Mouse (Mus musculus) G1E (cell line): ENCODE measurements around the gene Igfbp2. TPM values are rescaled to one million over a fixed set of nuclear protein-coding genes. Genes with fewer than 3 reads are reported as not detected.

Experiments
- ATAC-seq: 2 replicates; pipeline ENCODE4 v1.8.0; 2016; ENCODE audit warnings: mild to moderate bottlenecking; ENCODE audit not compliant: insufficient number of reproducible peaks, poor library complexity, low FRiP score, severe bottlenecking; ENCODE audit errors: extremely low read depth
- DNase-seq: peaks from one replicate; pipeline ENCODE4 v3.0.0; 2012; ENCODE audit warnings: low spot score
- H3K27me3 ChIP-seq: 2 replicates; pipeline ENCODE4 v1.6.1; 2012; ENCODE audit warnings: mild to moderate bottlenecking, low read length, inconsistent platforms; ENCODE audit not compliant: insufficient read depth
- H3K36me3 ChIP-seq: replicated peaks from 2 replicates; pipeline ENCODE3; 2012; ENCODE audit warnings: mild to moderate bottlenecking, inconsistent platforms
- H3K4me1 ChIP-seq: 2 replicates; pipeline ENCODE4 v1.6.1; 2012; ENCODE audit warnings: low read depth, low read length, inconsistent platforms, mixed read lengths; ENCODE audit not compliant: insufficient read depth
- H3K4me3 ChIP-seq: 2 replicates; pipeline ENCODE4 v1.5.1; 2012; ENCODE audit warnings: low read depth, mild to moderate bottlenecking, inconsistent platforms, low read length, moderate library complexity, mixed read lengths
- H3K9me3 ChIP-seq: replicated peaks from 2 replicates; pipeline ENCODE4 v1.6.1; 2012; ENCODE audit warnings: inconsistent platforms
- CTCF ChIP-seq: IDR thresholded peaks from 2 replicates; pipeline ENCODE4 v1.5.1; 2012; ENCODE audit warnings: low read depth, low read length, inconsistent platforms, mixed read lengths
- GATA1 ChIP-seq: IDR thresholded peaks from 2 replicates; pipeline ENCODE4 v1.6.1; 2012; ENCODE audit warnings: borderline replicate concordance, low read length, inconsistent platforms, mixed read lengths
- GATA2 ChIP-seq: IDR thresholded peaks from 2 replicates; pipeline ENCODE4 v1.6.1; 2012; ENCODE audit warnings: low read depth, low read length, inconsistent platforms, borderline replicate concordance
- POLR2AphosphoS5 ChIP-seq: IDR thresholded peaks from 2 replicates; pipeline ENCODE4 v1.6.1; 2012; ENCODE audit warnings: low read depth, low read length, inconsistent platforms; ENCODE audit not compliant: insufficient replicate concordance
- TAL1 ChIP-seq: conservative IDR thresholded peaks from 2 replicates; pipeline ENCODE4 v1.6.1; 2012; ENCODE audit warnings: low read depth, low read length, inconsistent platforms, mixed read lengths
- polyA plus RNA-seq: library from polyadenylated mRNA; stranded (reverse); fragments of >175 nt; gene quantifications from 2 replicates; pipeline ENCODE4 v1.2.3, GENCODE M21; 2012
- total RNA-seq, 2 experiments: library from RNA; stranded (forward) in 1 of 2; stranded (reverse) in 1 of 2; fragments of 200-1000 nt in 1 of 2; fragments of >200 nt in 1 of 2; fragmentation: Nextera tagmentation in 1 of 2; gene quantifications; 2 replicates each; pipeline ENCODE4 v1.2.3; 2014 to 2017

Gene Igfbp2
- total and polyA plus RNA-seq, 3 experiments: 0.55 TPM; not detected in 2

GRCm38 (mm10) chr1:72854337-72855237 lies 30.3 kb downstream of the Igfbp2 start:
- Histone ChIP-seq H3K4me3 (no peak overlapping the region), H3K27me3 (peaks cover 20% of the 10 kb centered on the region; the same call in 1 of the 2 replicates), H3K4me1 (no peaks in the 10 kb centered on the region), H3K36me3 (no peaks in the 10 kb centered on the region), H3K9me3 (no peaks in the 10 kb centered on the region)
- ATAC-seq (0 out of 2 replicates have a peak, but pooled peaks have one; percentile 28), DNase-seq (peak; percentile 58)
- TF ChIP-seq CTCF: peak; percentile 96
- TF ChIP-seq TAL1: no peak

- H3K4me3 ChIP-seq: no peak overlapping the region
- DNase-seq (no peak), ATAC-seq (no peak)
These were observed 31.4 kb downstream of the Igfbp2 start for GRCm38 (mm10) chr1:72855729-72856128.

GRCm38 (mm10) chr1:72856209-72856909 lies 32.1 kb downstream of the Igfbp2 start:
- peaks cover 19% of the 10 kb centered on the region; the same call in 1 of the 2 replicates for H3K27me3 ChIP-seq
- no peak for ATAC-seq
- no peaks in the 10 kb centered on the region for H3K4me1 ChIP-seq
- H3K36me3 ChIP-seq: no peaks in the 10 kb centered on the region
- no peaks in the 10 kb centered on the region for H3K9me3 ChIP-seq
- no peak overlapping the region for H3K4me3 ChIP-seq
- TF ChIP-seq POLR2AphosphoS5 (no peak), TAL1 (no peak), GATA1 (no peak), GATA2 (no peak), CTCF (no peak)
- no peak for DNase-seq

More at GRCm38 (mm10) chr1:72855729-72856128, 31.4 kb downstream of the Igfbp2 start:
- TF ChIP-seq GATA1 (no peak), GATA2 (no peak), POLR2AphosphoS5 (no peak), CTCF (no peak), TAL1 (no peak)
- Histone ChIP-seq H3K36me3 (no peaks in the 10 kb centered on the region), H3K4me1 (no peaks in the 10 kb centered on the region), H3K27me3 (peaks cover 19% of the 10 kb centered on the region; the same call in 1 of the 2 replicates), H3K9me3 (no peaks in the 10 kb centered on the region)

GRCm38 (mm10) chr1:72857142-72857541 lies 32.8 kb downstream of the Igfbp2 start:
- no peak overlapping the region for H3K4me3 ChIP-seq
- peaks cover 16% of the 10 kb centered on the region; the same call in 1 of the 2 replicates for H3K27me3 ChIP-seq
- H3K36me3 ChIP-seq: no peaks in the 10 kb centered on the region
- no peaks in the 10 kb centered on the region for H3K9me3 ChIP-seq
- DNase-seq (no peak), ATAC-seq (no peak)
- no peak for TF ChIP-seq CTCF
- no peak for TF ChIP-seq POLR2AphosphoS5
- TF ChIP-seq GATA1: no peak
- TF ChIP-seq GATA2: no peak
- no peaks in the 10 kb centered on the region for H3K4me1 ChIP-seq

GRCm38 (mm10) chr1:72857631-72858030 lies 33.3 kb downstream of the Igfbp2 start:
- DNase-seq (no peak), ATAC-seq (no peak)
- Histone ChIP-seq H3K9me3 (no peaks in the 10 kb centered on the region), H3K27me3 (peaks cover 17% of the 10 kb centered on the region; the same call in 1 of the 2 replicates), H3K4me1 (no peaks in the 10 kb centered on the region), H3K4me3 (no peak overlapping the region), H3K36me3 (no peaks in the 10 kb centered on the region)
- TF ChIP-seq TAL1 (no peak), POLR2AphosphoS5 (no peak), GATA1 (no peak), GATA2 (no peak), CTCF (no peak)

GRCm38 (mm10) chr1:72858286-72858685 lies 34.0 kb downstream of the Igfbp2 start:
- peaks cover 17% of the 10 kb centered on the region; the same call in 1 of the 2 replicates for H3K27me3 ChIP-seq
- no peaks in the 10 kb centered on the region for H3K9me3 ChIP-seq
- DNase-seq: no peak
- H3K4me3 ChIP-seq: no peak overlapping the region
- H3K4me1 ChIP-seq: no peaks in the 10 kb centered on the region
- TF ChIP-seq GATA1 (no peak), GATA2 (no peak), POLR2AphosphoS5 (no peak), TAL1 (no peak), CTCF (no peak)
- H3K36me3 ChIP-seq: no peaks in the 10 kb centered on the region
- no peak for ATAC-seq
